Mouse (Mus musculus): Measurements from ENCODE around the gene Naip5. TPM values are rescaled to one million over a fixed set of nuclear protein-coding genes. Genes with fewer than 3 reads are reported as not detected.
"Not testable (repeated sequence)": the region's sequence is repeated elsewhere in the genome, so short reads cannot be mapped to it uniquely, and the experiment has no call there.

Naip5 gene
- polyA plus RNA-seq, 1 experiment from 2014 or later, result 0.27 TPM

DNA sequence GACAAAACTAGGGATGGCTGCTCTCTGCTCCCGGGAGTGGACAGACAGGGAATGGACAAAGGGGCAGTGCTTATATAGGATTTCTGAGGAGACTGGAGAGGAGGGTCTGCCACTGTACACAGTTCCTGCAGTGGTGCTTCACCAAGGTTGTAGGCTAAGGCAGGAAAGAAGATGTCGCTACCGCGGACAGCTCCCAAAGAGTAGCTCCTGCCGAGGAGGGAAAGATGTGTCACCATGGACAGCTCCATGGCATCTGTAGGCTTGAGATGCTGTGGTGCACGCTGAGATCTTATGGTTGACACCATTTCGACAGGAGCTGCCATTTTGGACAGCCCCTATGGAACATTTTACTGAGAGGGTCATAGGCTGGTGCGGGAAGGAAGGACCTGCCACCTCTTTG is 35.6 kb downstream of the Naip5 start:
- WGBS, result 28% methylated on average over 8 of the region's 8 CpGs
- H3K27me3 ChIP-seq (ENCODE audit: control insufficient read depth, insufficient read depth, low read length), result no peaks in the 10 kb centered on the region

GRCm38 (mm10) chr13:100203319-100203718 is 42.8 kb downstream of the Naip5 start:
- H3K27me3 ChIP-seq (ENCODE audit: control insufficient read depth, insufficient read depth, low read length), result no peaks in the 10 kb centered on the region
- H3K27ac ChIP-seq (ENCODE audit: low read depth, low read length), result no peak overlapping the region
- no peak overlapping the region for H3K9ac ChIP-seq (ENCODE audit: low read length)
- ATAC-seq (replicated peaks; ENCODE audit: low FRiP score), result no peak
- DNase-seq (ENCODE audit: low spot score), result no peak
- H3K4me1 ChIP-seq (replicated peaks; ENCODE audit: control insufficient read depth, insufficient read depth, low read length), result no peaks in the 10 kb centered on the region
- 88% methylated on average over 1 of the region's 1 CpGs for WGBS
- no peak overlapping the region for H3K4me3 ChIP-seq (ENCODE audit: low read depth, low read length)
- H3K36me3 ChIP-seq (ENCODE audit: control insufficient read depth, insufficient read depth, low read length), result no peaks in the 10 kb centered on the region
- H3K4me2 ChIP-seq (ENCODE audit: low read depth, low read length, severe bottlenecking), result no peak overlapping the region
- H3K9me3 ChIP-seq (ENCODE audit: control insufficient read depth, low read length), result no peaks in the 10 kb centered on the region

More for the DNA sequence above, 35.6 kb downstream of the Naip5 start:
- no peak for ATAC-seq (replicated peaks; ENCODE audit: low FRiP score)
- Histone ChIP-seq H3K36me3 (ENCODE audit: control insufficient read depth, insufficient read depth, low read length) (no peaks in the 10 kb centered on the region), H3K4me1 (replicated peaks; ENCODE audit: control insufficient read depth, insufficient read depth, low read length) (no peaks in the 10 kb centered on the region), H3K27ac (ENCODE audit: low read depth, low read length) (no peak overlapping the region), H3K4me2 (ENCODE audit: low read depth, low read length, severe bottlenecking) (no peak overlapping the region), H3K9ac (ENCODE audit: low read length) (no peak overlapping the region), H3K9me3 (ENCODE audit: control insufficient read depth, low read length) (no peaks in the 10 kb centered on the region), H3K4me3 (ENCODE audit: low read depth, low read length) (no peak overlapping the region)
- DNase-seq (ENCODE audit: low spot score), result peak; percentile 61

DNA sequence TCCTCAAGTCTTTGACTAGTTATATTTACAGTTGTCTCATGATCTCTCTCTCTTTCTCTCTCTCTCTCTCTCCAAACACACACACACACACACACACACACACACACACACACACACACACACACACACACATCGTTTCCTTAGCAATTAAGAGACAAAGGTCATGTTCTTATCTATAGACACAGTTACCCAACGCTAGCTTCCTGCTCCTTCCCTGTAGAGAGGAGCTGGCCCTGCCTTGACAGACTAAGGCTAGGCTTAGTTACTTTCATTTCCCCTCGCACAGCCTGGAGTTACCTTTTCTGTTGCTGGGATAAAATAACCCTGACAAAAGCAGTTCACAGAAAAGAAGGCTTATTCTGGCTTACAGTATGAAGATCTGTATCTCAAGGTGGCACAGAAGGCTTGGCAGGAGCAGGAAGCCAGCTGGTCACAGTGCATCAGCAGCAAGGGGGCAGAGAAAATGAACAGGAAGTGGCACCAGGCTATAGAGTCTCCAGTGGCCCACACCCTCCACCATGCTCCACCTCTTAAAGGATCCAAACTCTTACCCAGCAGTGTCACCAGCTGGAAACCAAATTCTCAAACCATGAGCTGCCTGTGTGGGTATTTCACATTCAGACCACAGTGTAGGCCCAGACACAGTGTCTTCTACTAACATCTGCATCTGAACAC is 44.3 kb downstream of the Naip5 start, which contains the start of gene Naip2:
Gene Naip2 (minus strand): TSS at position 434 of the 675 bp plus-strand sequence.
- H3K27ac ChIP-seq (ENCODE audit: low read depth, low read length); H3K4me2 ChIP-seq (ENCODE audit: low read depth, low read length, severe bottlenecking); H3K36me3 ChIP-seq (ENCODE audit: control insufficient read depth, insufficient read depth, low read length); ATAC-seq (replicated peaks; ENCODE audit: low FRiP score); DNase-seq (ENCODE audit: low spot score); H3K4me1 ChIP-seq (replicated peaks; ENCODE audit: control insufficient read depth, insufficient read depth, low read length); H3K9me3 ChIP-seq (ENCODE audit: control insufficient read depth, low read length); H3K9ac ChIP-seq (ENCODE audit: low read length); H3K4me3 ChIP-seq (ENCODE audit: low read depth, low read length); H3K27me3 ChIP-seq (ENCODE audit: control insufficient read depth, insufficient read depth, low read length): not testable (repeated sequence)
- 62% methylated on average over 3 of the region's 3 CpGs for WGBS

GRCm38 (mm10) chr13:100200778-100201177 is 45.3 kb downstream of the Naip5 start:
- H3K27me3 ChIP-seq (ENCODE audit: control insufficient read depth, insufficient read depth, low read length), result no peaks in the 10 kb centered on the region
- H3K4me2 ChIP-seq (ENCODE audit: low read depth, low read length, severe bottlenecking), result no peak overlapping the region
- no peak overlapping the region for H3K9ac ChIP-seq (ENCODE audit: low read length)
- H3K9me3 ChIP-seq (ENCODE audit: control insufficient read depth, low read length), result no peaks in the 10 kb centered on the region
- ATAC-seq (replicated peaks; ENCODE audit: low FRiP score) (no peak), DNase-seq (ENCODE audit: low spot score) (no peak)
- H3K4me1 ChIP-seq (replicated peaks; ENCODE audit: control insufficient read depth, insufficient read depth, low read length), result no peaks in the 10 kb centered on the region
- no peak overlapping the region for H3K4me3 ChIP-seq (ENCODE audit: low read depth, low read length)
- H3K36me3 ChIP-seq (ENCODE audit: control insufficient read depth, insufficient read depth, low read length), result no peaks in the 10 kb centered on the region
- no peak overlapping the region for H3K27ac ChIP-seq (ENCODE audit: low read depth, low read length)

- Histone ChIP-seq H3K4me1 (replicated peaks; ENCODE audit: control insufficient read depth, insufficient read depth, low read length) (no peaks in the 10 kb centered on the region), H3K27me3 (ENCODE audit: control insufficient read depth, insufficient read depth, low read length) (no peaks in the 10 kb centered on the region), H3K4me3 (ENCODE audit: low read depth, low read length) (no peak overlapping the region), H3K9me3 (ENCODE audit: control insufficient read depth, low read length) (no peaks in the 10 kb centered on the region), H3K9ac (ENCODE audit: low read length) (no peak overlapping the region), H3K36me3 (ENCODE audit: control insufficient read depth, insufficient read depth, low read length) (no peaks in the 10 kb centered on the region), H3K4me2 (ENCODE audit: low read depth, low read length, severe bottlenecking) (no peak overlapping the region), H3K27ac (ENCODE audit: low read depth, low read length) (no peak overlapping the region)
- 85% methylated on average over 3 of the region's 3 CpGs for WGBS
- DNase-seq (ENCODE audit: low spot score) (no peak), ATAC-seq (replicated peaks; ENCODE audit: low FRiP score) (no peak)
Observed at GRCm38 (mm10) chr13:100195421-100195820, 50.7 kb downstream of the Naip5 start.

GRCm38 (mm10) chr13:100183111-100183510 is 63.0 kb downstream of the Naip5 start:
- not testable (repeated sequence) for H3K27me3 ChIP-seq (ENCODE audit: control insufficient read depth, insufficient read depth, low read length); H3K4me1 ChIP-seq (replicated peaks; ENCODE audit: control insufficient read depth, insufficient read depth, low read length); H3K9me3 ChIP-seq (ENCODE audit: control insufficient read depth, low read length); DNase-seq (ENCODE audit: low spot score); H3K4me3 ChIP-seq (ENCODE audit: low read depth, low read length); H3K4me2 ChIP-seq (ENCODE audit: low read depth, low read length, severe bottlenecking); H3K27ac ChIP-seq (ENCODE audit: low read depth, low read length); H3K36me3 ChIP-seq (ENCODE audit: control insufficient read depth, insufficient read depth, low read length); ATAC-seq (replicated peaks; ENCODE audit: low FRiP score); H3K9ac ChIP-seq (ENCODE audit: low read length)

DNA sequence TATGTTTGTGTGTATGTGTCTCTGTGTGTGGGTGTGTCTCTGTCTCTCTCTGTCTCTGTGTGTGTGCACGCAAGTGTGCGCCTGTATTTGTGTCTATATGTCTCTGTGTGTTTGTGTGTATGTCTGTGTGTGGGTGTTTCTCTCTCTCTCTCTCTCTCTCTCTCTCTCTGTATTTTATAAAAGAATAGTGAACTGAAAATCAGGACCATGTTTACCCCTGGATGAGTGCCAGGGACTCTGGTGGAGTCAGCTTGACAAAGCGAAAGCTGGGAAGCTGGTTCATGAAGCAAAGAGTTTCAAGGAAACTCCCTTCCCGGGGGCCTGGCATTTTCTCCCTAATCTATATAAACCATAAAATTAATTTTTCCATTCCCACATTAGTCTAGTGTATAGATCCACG is 71.8 kb downstream of the Naip5 start:
- ATAC-seq (replicated peaks; ENCODE audit: low FRiP score); H3K27me3 ChIP-seq (ENCODE audit: control insufficient read depth, insufficient read depth, low read length): not testable (repeated sequence)
- WGBS, result 97% methylated on average over 3 of the region's 5 CpGs

GRCm38 (mm10) chr13:100166378-100166777 is 79.7 kb downstream of the Naip5 start:
- not testable (repeated sequence) for H3K4me1 ChIP-seq (replicated peaks; ENCODE audit: control insufficient read depth, insufficient read depth, low read length); H3K4me3 ChIP-seq (ENCODE audit: low read depth, low read length); H3K9me3 ChIP-seq (ENCODE audit: control insufficient read depth, low read length); ATAC-seq (replicated peaks; ENCODE audit: low FRiP score); H3K27me3 ChIP-seq (ENCODE audit: control insufficient read depth, insufficient read depth, low read length); H3K36me3 ChIP-seq (ENCODE audit: control insufficient read depth, insufficient read depth, low read length); H3K9ac ChIP-seq (ENCODE audit: low read length); H3K27ac ChIP-seq (ENCODE audit: low read depth, low read length); H3K4me2 ChIP-seq (ENCODE audit: low read depth, low read length, severe bottlenecking); DNase-seq (ENCODE audit: low spot score)
- 72% methylated on average over 2 of the region's 2 CpGs for WGBS

More for the DNA sequence above, 71.8 kb downstream of the Naip5 start:
- not testable (repeated sequence) for DNase-seq (ENCODE audit: low spot score); H3K4me2 ChIP-seq (ENCODE audit: low read depth, low read length, severe bottlenecking); H3K4me1 ChIP-seq (replicated peaks; ENCODE audit: control insufficient read depth, insufficient read depth, low read length); H3K9ac ChIP-seq (ENCODE audit: low read length); H3K9me3 ChIP-seq (ENCODE audit: control insufficient read depth, low read length); H3K36me3 ChIP-seq (ENCODE audit: control insufficient read depth, insufficient read depth, low read length); H3K27ac ChIP-seq (ENCODE audit: low read depth, low read length); H3K4me3 ChIP-seq (ENCODE audit: low read depth, low read length)

DNA sequence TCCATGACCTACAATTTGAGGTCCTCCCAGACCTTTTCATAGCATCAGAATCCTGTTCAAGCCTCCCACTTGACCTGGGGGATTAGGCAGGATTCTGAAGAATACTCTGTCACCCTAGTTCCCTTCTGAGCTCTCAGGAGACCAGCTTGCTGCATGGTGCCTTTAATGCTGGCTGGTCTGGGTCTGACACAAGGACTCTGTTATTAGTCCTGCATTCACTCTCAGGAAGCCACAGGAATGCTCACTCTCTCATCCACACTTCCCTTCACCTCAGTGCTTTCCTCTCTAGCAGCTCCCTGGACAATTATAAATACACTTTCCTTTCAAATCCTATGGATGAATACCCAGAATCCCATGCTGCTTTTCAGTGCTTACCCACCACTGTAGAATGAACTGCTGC is 83.7 kb downstream of the Naip5 start:
- not testable (repeated sequence) for H3K9me3 ChIP-seq (ENCODE audit: control insufficient read depth, low read length); H3K36me3 ChIP-seq (ENCODE audit: control insufficient read depth, insufficient read depth, low read length); H3K4me2 ChIP-seq (ENCODE audit: low read depth, low read length, severe bottlenecking); H3K4me3 ChIP-seq (ENCODE audit: low read depth, low read length); H3K27me3 ChIP-seq (ENCODE audit: control insufficient read depth, insufficient read depth, low read length); H3K9ac ChIP-seq (ENCODE audit: low read length); H3K27ac ChIP-seq (ENCODE audit: low read depth, low read length); ATAC-seq (replicated peaks; ENCODE audit: low FRiP score); DNase-seq (ENCODE audit: low spot score); H3K4me1 ChIP-seq (replicated peaks; ENCODE audit: control insufficient read depth, insufficient read depth, low read length)

Measured in forebrain, embryonic 11.5 days (tissue).